Mouse (Mus musculus) left cerebral cortex, postnatal 10 days (tissue): ENCODE data around the gene Polr3b. TPM values are rescaled to one million over a fixed set of nuclear protein-coding genes. Genes with fewer than 3 reads are reported as not detected.

Experiments used
- DNase-seq, 2 experiments: peaks; one replicate each; pipeline ENCODE4 v3.0.0; 2021 to 2022; ENCODE audit warnings: low spot score in 2 of 2, mixed read lengths in 1 of 2; ENCODE audit errors: extremely low spot score in 1 of 2
- intact Hi-C: fragments of 180-260 bp; cut with DNase I; formaldehyde crosslinking; loops from one replicate; pipeline ENCODE4 v1.15.1; 2025
- total RNA-seq, 2 experiments: library from RNA; stranded (reverse); gene quantifications; 2 replicates each; pipeline ENCODE4 v1.2.3; 2021

The Polr3b gene
- total RNA-seq, 2 experiments from 2014 or later, result 16.1 to 16.5 TPM

DNA sequence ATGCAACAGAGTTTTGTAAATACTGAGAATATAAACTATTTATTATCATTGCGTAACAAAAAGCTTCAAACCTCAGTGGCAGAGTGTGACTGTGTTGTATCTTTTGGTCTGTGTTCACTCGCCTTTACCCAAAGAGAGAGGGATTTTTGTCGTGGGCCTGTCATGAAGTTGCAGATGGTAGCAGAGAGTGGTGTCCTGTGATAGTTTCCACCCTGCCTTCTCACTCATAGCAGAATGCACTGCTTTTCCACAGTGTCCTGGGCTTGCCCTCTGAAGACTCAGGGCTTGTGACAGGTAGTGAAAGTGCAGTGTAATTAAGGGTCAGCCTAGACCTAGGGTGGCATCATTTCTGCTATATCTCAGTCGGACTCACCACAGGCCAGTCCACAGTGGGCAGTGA lies 32.6 kb downstream of the Polr3b start:
- intact Hi-C loops, result loop anchor here (10.0 kb wide), 1 partner anchor 100 kb away; the partner anchor contains the start of gene Rfx4
- DNase-seq, result no peak

DNA sequence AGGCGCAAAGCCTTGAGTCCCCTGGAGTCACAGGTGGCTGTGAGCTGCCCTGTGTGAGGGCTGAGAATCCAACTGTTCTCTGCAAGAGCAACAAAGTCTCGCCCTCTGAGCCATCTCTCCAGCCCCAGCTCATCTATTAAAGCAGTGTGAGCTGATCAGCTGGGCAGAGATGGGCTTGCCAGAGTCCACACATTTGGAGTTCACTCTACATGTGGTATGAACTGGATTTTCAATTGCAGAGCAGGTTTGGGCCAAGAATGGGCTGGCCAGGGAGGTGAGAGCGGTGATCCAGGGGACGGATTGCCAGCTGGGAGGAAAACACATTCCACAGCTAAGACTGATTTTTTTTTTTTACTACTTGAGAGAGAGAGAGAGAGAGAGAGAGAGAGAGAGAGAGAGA lies 34.5 kb downstream of the Polr3b start:
- peak in 1 of 2 experiments; percentile 59 for DNase-seq
- intact Hi-C loops, result loop anchor here (10.0 kb wide), 1 partner anchor 98 kb away; the partner anchor contains the start of gene Rfx4

DNA sequence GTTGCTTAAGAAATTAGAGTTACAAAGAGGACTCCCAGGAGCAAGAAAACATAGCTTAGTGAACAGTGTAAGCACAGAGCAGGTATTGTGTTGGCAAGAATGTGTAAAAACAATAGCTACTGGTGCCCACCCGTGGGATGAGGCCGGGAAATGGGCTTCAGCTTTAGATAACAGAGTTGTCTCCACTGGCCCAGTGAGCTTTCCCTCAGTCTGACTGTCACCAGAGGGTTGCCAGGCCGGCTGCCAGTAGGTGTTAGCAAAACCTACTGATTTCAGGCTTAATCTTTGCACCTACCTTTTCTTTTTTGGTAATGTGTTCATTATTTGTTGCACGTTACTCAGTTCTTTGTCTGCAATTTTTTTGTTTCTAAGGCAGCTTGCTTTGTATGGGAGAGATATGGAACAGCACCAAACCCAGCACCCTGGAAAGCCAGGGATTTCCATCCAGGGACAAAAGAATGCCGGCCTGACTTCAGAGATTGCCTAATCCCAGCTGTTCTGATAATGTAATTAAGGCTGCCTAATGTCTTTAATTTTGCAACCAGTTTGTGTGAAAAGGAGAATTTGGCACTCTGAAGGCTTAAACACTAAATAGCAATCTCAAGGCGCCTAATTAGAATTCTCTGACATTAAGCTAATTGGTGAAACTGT lies 35.5 kb downstream of the Polr3b start:
- no peak for DNase-seq
- intact Hi-C loops, result loop anchor here (10.0 kb wide), 1 partner anchor 97 kb away; the partner anchor contains the start of gene Rfx4

DNA sequence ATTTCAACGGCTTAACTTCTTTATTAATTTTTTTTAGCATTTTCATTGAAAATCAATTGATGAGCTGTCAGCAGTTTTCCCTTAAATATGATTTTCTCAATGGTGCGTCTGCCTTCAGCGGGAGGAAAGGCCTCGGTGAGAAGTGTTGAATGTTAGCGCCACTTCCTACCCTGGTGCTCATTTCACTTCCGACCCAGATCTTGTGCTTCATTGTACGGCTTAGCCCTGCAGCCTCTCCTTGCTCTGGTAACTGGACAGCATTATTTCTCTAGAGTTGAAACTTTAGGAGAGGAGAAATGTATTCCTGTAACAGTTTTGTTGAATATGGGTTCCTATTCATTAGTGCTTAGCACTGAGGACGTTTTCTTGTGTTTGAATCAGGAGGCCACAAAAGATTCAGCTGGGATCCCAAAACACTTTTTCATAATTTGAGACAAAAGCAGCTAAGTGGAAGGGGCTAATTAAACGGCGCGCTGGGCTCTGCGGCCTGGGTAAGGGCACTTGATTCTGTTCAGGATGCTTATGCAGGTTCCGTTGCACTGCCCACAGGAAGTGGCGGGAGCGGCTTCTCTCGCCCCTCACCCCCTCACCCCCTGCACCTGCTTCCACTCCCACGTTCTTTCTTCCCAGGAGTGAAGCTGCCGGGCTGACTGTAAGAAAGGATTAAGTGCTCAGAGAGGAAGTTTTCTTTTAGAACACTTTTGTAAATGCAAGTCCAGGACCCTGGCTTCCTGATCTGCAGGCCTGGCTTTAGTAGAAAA lies 36.2 kb downstream of the Polr3b start:
- DNase-seq, result no peak
- intact Hi-C loops, result loop anchor here (10.0 kb wide), 1 partner anchor 97 kb away; the partner anchor contains the start of gene Rfx4

DNA sequence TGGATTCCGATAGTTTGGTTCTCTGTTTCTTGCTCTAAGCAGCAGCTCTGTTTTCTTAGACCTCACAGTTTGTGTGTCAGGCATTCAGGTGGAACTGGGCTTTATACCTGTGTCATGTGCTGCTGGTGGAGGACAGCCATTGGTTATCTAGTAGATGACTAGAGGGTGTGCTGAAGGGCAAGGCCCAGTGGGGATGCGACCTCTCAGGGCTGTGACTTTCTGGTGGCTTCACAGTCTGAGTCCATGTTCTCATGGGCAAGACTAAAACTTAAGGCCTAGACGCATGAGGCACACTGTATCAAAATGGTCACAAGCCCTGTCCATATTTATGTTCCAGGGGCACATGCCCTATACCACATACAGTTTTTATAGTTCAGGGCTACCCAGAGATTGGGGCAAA lies 37.2 kb downstream of the Polr3b start:
- intact Hi-C loops, result loop anchor here (10.0 kb wide), 1 partner anchor 96 kb away; the partner anchor contains the start of gene Rfx4
- DNase-seq, result no peak

DNA sequence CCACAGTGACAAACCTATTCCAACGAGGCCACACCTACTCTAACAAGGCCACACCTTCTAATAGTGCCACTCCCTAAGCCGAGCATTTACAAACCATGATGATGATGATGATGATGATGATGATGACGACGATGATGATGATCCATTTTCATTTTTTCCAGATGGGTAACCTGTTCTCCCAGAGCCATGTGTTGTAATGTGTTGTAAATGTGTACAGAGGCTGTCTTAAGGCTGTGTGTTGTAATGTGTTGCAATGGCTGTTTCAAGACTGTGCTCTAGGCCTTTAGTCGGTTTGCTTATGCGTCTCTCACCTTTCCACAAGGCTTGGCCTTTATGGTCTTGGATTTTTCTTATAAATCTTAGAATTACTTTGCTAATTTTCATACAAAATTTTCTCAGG lies 40.0 kb downstream of the Polr3b start:
- intact Hi-C loops, result no loop called here
- DNase-seq, result no peak

DNA sequence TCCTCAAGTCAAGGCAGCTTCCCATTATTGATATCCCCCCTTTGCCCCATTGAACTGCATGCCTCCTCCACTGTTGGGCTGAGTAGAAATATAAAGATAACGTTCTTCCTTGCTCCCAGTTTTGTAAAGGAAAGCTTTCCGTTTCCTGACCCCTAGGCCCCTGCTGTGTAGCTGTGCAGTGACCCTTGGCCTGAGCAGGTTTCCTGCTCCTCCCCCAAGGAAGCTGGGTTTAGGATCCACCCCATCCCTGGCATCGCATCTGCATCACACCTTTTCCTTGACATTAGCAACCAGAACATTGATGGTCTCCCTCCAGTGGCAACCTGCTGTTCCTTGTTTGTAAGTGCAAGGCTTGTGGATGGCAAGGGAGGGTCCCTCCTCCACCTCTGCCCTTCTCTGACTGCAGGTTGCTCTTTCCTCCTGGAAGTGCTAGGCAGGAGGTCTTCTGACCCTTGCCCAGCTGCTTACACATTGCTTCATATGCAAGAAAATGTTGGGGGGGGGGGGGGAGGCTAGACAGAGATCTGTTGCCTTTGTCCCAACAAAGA lies 43.7 kb downstream of the Polr3b start:
- intact Hi-C loops, result no loop called here
- DNase-seq, result no peak

DNA sequence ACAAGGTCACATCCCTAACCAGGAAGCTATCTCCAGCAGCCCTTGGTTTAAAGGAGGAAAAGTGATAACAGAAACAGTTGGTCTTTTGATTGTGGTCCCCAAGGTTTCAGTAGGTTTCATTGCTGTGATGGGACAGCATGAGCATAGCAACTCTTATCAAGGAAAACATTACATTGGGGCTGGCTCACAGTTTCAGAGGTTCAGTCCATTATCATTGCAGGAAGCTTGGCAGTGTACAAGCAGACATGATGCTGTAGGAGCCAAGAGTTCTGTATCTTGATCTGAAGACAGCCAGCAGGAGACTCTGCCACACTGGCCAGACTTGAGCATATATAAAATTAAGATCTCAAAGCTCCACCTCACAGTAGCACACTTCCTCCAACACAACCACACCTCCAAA lies 53.6 kb downstream of the Polr3b start:
- no peak for DNase-seq
- intact Hi-C loops, result no loop called here

DNA sequence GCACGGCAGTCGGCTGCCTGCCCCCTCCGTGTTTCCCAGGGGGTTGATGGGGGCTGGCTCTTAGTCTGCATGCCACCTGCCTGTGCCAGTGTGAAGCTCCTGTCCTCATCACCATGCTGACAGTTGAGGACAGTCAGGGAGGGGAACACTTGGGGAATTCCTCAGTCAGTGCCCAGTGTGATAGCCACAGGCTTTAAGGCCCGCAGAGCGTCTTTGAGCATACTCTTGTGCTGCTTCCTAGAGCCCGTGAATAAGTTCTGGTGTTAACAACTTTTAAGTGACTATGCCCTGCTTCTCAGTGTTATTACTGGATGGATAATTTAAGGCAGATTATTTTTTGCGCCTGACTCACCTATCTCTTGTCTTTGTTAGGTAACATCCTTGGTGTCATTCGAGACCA lies 54.4 kb downstream of the Polr3b start:
- intact Hi-C loops, result no loop called here
- no peak for DNase-seq

DNA sequence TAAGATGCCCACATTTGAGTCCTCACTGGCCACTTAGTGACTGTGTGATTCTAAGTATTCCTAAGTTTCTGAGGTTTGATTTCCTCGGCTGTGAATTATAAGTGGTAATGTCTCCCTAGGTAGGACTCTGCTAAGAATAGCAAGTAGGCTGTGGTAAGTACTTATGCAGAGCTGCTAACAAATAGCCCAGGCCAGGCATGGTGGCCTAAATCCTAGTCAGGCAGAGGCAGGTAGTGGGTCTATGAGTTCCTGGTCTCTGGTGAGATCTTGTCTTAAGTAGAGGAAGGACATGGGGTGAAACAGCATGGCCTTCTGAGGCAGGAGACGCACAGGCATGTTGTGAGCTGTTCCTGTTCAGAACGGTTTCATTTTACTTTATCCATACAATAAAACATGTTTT lies 55.8 kb downstream of the Polr3b start:
- no peak for DNase-seq
- intact Hi-C loops, result no loop called here

DNA sequence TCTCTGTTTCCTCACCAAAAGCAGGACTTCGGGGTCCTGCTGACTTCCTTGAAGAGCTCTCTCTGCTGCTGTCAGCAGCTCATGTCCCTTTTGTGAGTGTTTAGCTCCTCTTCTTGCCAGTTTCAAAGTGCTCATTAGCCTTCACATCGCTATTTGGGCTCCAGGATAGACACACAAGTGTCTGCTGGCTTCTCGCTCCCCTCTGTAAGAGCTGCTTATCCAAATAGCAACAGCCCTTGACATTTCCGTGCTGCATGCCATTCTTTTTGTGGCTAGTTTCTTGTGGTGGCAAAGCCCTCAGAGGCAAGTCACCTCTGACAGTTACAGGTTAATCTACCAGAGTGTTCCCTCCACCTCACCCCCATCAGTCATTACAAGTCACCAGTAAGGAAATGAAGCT lies 56.3 kb downstream of the Polr3b start:
- intact Hi-C loops, result no loop called here

DNA sequence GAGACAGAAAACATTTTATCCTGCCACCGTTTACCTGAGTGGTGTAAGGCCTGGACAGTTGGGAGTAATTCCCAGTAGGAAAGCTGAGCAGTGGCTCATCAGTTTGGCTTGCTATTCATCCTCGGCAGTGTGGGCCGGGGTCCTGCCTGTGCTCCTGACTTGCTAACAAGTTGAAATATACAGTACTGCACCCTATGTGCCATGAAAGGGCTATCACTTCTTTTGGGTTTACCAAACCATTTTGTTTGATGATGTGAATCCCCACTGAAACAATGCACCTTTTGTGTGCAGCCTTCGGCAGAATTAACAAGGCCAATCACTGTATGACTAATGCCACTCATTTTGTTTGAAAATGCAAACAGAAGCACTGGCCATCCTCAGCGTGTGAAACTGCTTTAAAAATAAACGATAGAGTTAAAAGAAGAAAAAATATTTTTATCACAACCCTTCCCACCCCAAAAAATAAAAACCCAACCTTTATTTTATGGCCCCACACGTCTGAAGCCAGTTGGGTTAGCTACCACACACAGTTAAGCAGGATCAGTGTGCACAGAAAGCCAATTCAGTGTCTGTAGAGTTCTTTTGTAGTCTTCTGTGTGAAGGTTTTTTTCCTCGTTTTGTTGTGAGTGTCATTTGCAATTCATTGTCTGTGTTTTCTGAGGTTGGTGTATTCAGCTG lies 63.5 kb downstream of the Polr3b start:
- intact Hi-C loops, result no loop called here

More for the DNA sequence above, 56.3 kb downstream of the Polr3b start:
- DNase-seq, result no peak

DNA sequence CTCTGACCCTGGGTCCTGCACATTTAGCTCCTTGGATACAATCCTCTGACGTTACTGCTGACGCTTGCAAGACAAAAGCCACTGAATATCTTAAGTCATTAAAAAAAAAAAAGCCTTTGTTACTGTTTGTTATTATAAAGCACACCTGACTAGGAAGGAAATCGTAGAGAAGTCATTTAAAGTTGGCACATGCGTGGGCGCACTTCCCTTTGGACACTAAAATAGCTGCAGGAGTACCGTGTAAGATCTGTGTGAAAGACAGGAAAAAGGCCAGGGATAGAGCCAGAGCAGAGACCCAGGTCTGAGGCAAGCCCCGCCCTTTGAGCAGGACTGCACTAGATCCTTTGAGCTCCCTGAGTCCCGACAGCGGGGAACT lies 64.0 kb downstream of the Polr3b start:
- DNase-seq, result peak in 1 of 2 experiments; percentile 36
- intact Hi-C loops, result no loop called here

More for the DNA sequence above, 63.5 kb downstream of the Polr3b start:
- no peak for DNase-seq

DNA sequence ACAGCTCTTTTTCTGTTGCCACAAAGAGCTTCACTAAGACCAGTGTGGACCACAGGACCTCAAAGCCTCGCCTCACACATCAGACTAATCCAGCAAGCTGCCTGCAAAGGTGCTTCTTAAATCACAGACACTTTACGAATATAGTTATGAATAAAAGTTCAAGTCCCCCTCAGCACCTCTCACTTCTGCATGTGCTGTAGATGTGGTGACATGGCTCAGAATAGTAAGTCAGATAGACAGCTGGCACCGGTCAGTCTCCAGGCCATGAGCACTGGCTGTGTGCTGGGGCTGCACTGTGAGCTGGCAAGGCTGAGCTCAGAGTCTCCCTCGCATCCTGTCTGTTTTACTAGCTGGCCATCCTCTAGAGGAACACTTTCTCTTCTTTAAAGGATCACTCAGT lies 64.6 kb downstream of the Polr3b start:
- intact Hi-C loops, result no loop called here
- no peak for DNase-seq

DNA sequence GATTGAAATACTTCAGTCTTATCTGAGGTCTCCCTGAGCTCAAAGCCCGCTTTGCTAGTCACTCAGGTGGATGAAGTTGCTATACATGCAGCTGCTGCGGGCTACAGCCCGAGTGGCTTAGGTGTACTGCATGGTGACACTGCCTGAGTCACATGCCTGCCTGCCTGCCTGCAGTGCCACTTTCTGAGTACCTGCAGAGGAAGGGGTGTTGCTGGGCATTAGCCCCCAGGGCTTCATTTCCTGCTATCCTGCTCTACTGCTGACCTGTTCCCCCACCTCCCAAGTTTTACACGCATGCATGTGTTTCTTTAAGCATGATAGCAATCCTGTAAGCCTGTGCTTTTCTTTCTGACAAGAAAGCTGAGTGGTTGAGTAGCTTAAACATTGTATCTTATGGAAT lies 65.6 kb downstream of the Polr3b start:
- DNase-seq, result no peak

DNA sequence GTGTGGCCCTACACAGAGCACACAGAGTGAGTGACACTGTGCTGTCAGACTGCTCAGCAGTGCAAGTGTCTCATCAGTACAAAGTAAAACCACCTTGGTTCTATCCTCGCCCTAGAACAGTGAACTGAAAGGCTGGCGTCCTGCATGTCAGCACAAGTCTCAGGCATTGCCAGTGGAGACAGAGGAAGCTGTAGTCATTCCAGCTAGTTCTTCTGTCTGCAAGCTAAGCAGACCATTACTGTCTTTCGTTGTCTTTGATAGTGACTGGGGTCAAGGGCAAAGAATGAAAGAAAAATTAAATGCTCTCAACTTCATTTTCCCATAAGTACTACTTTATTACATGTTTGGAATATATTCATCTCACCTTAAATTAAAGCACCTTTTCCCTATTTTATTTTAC lies 67.8 kb downstream of the Polr3b start:
- DNase-seq, result no peak
- intact Hi-C loops, result no loop called here

More for the DNA sequence above, 65.6 kb downstream of the Polr3b start:
- intact Hi-C loops, result no loop called here

DNA sequence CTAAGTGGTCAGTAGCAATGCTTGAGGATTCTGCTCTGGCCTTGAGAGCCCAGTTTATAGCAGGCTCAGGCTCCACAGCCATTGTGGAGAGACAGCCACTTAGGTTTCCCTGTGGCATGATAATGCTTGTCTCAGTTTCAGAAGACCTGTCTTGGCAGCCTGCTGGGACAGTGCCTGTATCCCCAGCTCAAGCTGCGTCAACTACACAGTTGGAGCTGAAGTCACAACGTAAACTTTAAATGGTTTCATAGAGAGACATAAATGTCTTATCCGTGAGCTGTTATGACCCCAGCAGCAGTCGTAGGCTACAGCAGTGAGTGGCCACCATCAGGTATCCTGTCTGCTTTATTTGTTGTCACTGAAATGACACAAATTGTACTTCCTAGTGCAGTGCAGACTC lies 68.7 kb downstream of the Polr3b start:
- DNase-seq, result no peak
- intact Hi-C loops, result no loop called here

DNA sequence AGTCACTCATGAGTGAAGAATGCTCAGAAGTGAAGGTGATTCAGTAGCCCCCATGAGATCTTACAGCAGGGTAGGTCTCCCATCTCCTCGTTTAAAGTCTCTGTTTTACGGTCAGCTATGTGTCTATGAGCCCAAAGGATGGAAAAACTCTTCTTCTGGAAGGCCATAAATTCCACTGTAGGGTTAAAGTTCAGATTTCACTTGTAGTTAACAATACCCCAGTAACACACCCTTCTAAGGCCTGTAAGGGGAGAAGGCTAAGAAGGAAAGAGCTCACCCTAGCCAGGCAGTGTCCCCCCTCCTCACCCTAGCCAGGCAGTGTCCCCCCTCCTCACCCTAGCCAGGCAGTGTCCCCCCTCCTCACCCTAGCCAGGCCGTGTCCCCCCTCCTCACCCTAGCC lies 69.6 kb downstream of the Polr3b start:
- intact Hi-C loops, result no loop called here
- no peak for DNase-seq

DNA sequence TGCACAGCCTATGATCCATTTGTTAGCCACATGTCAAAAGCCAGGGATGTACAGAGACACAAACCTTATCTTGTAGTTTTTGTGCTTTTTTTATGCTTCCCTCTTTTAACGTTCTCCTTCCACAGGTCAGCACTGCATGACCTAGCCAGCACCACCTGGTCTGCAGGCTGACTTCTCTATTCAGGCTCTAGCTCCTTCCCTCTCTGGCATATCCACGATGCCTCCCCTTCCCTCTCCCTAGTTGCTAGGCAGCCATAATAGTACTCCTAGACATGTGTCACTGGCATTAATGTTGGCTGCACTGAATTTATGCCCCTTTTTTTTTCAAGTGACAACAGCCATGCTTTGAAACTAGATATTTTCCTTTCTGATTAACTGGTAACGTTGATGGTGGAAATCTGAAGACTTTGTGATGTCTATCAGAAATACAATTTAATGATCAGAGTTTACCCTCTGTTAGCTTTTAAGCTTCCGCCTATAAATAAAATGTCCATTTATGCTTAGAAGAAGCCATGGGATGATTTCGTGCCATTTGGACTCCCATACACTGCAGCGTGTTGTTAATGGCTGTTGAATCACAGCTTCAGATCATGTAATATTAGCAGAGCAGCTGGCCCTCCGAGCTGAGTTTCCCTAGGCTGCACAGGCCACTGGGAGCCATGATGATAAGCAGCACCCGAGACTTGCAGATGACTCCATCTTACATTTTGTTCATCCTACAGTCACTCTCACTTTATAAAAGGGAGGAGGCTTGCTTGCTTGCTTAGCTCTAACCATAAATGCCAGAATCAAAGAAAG lies 71.9 kb downstream of the Polr3b start:
- intact Hi-C loops, result no loop called here

More for the DNA sequence above, 71.9 kb downstream of the Polr3b start:
- no peak for DNase-seq
